Mouse (Mus musculus) large intestine, adult 2 months (tissue): ENCODE data around the gene Gm7247. TPM values are rescaled to one million over a fixed set of nuclear protein-coding genes. Genes with fewer than 3 reads are reported as not detected.
"Not testable (repeated sequence)": the region's sequence is repeated elsewhere in the genome, so short reads cannot be mapped to it uniquely, and the experiment has no call there.

Experiments
- DNase-seq: peaks from one replicate; pipeline ENCODE4 v3.0.0-alpha.2; 2012; ENCODE audit warnings: low read depth, low spot score
- WGBS: fragments of 180-500 bp; shearing (Covaris S2); methylation state at CpG from one replicate; pipeline ENCODE4 v1.1.7; 2018; 5-methylcytosine and 5-hydroxymethylcytosine counted together
- polyA plus RNA-seq: library from polyadenylated mRNA; depleted of rRNA; stranded (reverse); fragments of >200 nt; gene quantifications from 2 replicates; pipeline ENCODE4 v1.2.3, GENCODE M21; 2012; rRNA removed

Gene Gm7247
- polyA plus RNA-seq, 1 experiment, result not detected

DNA sequence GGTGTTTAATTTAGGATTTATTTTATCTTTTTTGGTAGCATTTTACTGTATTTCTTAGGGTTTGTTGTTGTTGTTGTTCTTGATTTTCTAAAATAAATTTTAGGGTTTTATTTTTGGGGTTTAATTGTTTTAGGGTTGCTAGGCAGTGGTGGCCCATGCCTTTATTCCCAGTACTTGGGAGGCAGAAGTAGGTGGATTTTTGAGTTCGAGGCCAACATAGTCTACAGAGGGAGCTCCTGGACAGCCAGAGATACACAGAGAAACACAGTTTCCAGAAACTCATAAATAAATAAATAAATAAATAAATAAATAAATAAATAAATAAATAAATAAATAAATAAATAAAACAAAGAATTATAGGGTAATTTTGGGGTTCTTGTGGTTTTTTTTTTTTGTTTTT, 122.1 kb downstream of the Gm7247 start:
- no peak for DNase-seq
- 100% methylated on average over 1 of the region's 1 CpGs for WGBS

DNA sequence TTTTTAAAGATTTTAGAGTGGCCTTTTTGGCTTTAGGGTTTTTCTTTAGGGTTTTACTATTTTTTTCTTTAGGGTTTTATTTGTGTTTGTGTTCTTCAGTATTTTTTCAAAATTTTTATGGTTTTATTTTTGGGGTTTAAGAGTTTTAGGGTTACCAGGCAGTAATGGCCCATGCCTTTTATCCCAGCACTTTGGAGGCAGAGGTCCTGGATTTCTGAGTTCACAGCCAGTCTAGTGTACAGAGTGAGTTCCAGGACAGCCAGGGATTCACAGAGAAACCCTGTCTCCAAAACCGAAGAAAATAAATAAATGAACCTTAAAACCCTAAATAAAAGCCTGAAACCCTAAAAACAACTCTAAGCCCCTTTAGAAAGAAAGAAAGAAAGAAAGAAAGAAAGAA, 124.6 kb downstream of the Gm7247 start:
- DNase-seq, result no peak
- 81% methylated on average over 1 of the region's 1 CpGs for WGBS

DNA sequence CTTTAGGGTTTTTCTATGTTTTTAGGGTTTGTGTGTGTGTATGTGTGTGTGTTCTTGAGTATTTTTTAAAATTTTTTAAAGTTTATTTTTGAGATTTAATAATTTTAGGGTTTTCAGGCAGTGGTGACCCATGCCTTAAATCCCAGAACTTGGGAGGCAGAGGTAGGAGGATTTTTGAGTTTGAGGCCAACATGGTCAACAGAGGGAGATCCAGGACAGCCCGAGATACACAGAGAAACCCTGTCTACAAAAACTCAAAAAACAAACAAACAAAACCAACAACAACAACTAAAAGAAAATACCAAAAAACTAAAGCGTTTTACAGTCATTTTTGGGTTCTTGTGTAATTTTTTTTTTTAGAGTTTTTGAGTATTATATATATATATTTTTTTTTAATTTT, 134.2 kb downstream of the Gm7247 start:
- WGBS, result 86% methylated on average over 2 of the region's 2 CpGs

DNA sequence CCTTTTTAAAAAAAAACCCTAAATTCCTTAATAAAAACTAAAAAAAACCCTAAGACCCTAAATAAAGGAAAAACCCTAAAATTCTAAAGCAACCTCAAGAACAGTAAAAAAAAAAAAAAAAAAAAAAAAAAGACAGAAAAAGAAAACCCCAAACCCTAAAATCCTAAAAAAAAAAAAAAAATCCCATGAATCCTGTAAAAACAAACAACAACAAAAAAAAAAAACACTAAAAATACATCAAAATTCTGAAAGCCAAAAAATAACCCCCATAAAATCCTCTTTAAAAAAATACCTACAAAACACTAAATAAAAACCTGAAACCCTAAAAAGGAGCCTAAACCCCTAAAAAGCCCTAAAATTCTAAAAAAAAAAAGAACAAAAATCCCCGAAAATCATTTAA, 135.4 kb downstream of the Gm7247 start:
- DNase-seq, result no peak
- 93% methylated on average over 1 of the region's 1 CpGs for WGBS

More for the DNA sequence above, 134.2 kb downstream of the Gm7247 start:
- DNase-seq, result no peak

DNA sequence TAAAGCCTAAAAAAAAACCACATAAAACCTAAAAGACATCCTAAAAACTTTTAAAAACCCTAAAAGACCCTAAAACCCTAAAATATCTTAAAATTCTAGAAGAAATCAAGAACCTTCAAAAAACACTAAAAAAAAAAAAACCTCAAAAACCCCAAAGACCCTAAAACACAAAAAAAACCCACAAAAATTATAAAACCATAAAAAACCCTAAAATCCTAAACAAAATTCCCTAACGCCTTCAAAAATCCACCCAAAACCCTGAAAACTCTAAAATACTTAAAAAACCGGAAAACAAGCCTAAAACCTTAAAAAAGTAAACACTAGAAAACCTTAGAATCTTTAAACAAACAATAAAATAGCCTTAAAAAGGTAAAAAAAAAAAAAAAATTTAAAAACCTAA, 136.4 kb downstream of the Gm7247 start:
- no peak for DNase-seq
- 88% methylated on average over 2 of the region's 2 CpGs for whole genome bisulfite sequencing

DNA sequence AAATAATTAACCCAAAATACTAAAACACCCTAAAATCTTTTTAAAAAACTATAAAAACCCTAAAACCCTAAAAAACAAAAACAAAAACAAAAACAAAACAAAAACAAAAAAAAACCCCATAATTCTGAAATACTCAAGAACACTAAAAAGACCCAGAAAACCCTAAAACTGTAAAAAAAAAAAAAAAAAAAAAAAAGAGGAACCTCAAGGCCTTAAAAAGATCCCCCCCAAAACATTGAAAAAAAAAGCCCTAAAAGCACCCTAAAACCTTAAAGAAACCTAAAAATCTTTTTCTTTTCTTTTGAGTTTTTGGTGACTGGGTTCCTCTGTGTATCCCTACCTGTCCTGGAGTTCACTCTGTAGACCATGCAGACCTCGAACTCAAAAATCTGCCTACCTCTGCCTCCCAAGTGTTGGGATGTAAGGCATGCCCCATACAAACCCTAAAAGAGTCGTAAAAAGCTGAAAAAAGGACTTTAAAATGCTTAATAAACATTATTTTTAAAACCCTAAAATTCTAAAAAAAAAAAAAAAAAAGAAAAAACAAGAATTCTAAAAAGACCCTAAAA, 138.2 kb downstream of the Gm7247 start:
- no peak for DNase-seq
- 70% methylated on average over 2 of the region's 2 CpGs for WGBS

- DNase-seq, result no peak
- WGBS, result 73% methylated on average over 4 of the region's 4 CpGs
These were observed 138.9 kb downstream of the Gm7247 start for GRCm38 (mm10) chr14:51500461-51500860.

DNA sequence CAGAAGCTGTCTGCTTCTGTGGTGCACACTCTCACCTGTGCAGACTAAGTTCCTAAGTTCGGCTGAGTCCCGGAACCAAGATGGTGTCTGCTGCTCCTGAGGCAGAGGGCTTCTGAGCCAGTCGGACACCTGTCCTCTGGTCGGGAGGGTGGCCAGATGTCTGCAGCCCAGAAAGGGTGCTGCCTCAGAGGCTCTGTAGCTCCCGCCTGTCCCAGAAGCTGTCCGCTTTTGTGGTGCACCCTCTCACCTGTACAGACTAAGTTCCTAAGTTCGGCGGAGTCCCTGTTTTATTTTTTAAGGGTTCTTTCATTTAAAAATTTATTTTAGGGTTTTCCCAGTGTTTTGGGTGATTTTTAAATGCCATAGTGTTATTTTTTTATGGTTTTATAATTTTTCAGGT, 145.9 kb downstream of the Gm7247 start:
- no peak for DNase-seq
- WGBS, result 94% methylated on average over 8 of the region's 8 CpGs

- DNase-seq, result no peak
- WGBS, result 91% methylated on average over 4 of the region's 4 CpGs
These were observed 190.9 kb downstream of the Gm7247 start, which contains the start of gene Gm5622 for GRCm38 (mm10) chr14:51552490-51552889. TSS of gene Gm5622 (plus strand) at chr14:51552790.

GRCm38 (mm10) chr14:51573963-51574362, 212.4 kb downstream of the Gm7247 start, which contains the start of gene Gm17175:
TSS of gene Gm17175 (minus strand) at chr14:51574063.
- 86% methylated on average over 2 of the region's 2 CpGs for WGBS
- DNase-seq, result not testable (repeated sequence)

DNA sequence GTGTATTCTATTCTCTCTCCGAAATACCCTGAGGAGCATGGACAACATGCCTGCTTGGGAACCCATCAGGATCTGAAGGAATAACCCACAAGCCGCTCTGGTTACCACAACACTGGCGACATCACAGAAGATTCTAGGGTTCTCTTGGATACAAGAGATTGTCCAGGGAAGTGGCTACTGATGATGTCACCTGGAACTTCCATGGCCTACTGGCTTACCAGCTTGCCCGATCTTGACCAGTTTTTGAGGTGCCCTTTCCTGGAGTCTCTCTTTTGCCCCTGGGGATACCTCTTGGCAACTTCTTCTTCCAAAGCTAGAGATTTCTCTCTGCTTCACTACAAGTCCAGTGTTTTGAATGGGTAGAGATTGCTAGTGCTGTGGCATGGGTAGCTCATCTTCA, 230.5 kb downstream of the Gm7247 start, which contains the start of gene Gm17174:
Gm17174 (minus strand) TSS at position 101 of the 400 bp plus-strand sequence.
- WGBS, result 95% methylated on average over 4 of the region's 4 CpGs

GRCm38 (mm10) chr14:51611210-51611609, 249.7 kb downstream of the Gm7247 start, which contains the start of gene Gm17078:
TSS of gene Gm17078 (minus strand) at chr14:51611310.
- 76% methylated on average over 1 of the region's 1 CpGs for WGBS
- no peak for DNase-seq

More for the DNA sequence above, 230.5 kb downstream of the Gm7247 start, which contains the start of gene Gm17174:
- DNase-seq, result not testable (repeated sequence)

Other genes with a start within 250 kb of the Gm7247 start
- not detected in 2 replicates for gene Eddm3b, start 247.3 kb upstream of the Gm7247 start, polyA plus RNA-seq
- gene Rnase6, start 237.8 kb upstream of the Gm7247 start, polyA plus RNA-seq, result 19.4 and 23.6 TPM in 2 replicates
- gene Rnase1, start 215.0 kb upstream of the Gm7247 start, polyA plus RNA-seq, result 17.4 and 38.2 TPM in 2 replicates
- 0.22 TPM in 1 of 2 replicates, not detected in the other for gene Rnase2b, start 199.5 kb upstream of the Gm7247 start, polyA plus RNA-seq
- gene Ang2, start 162.6 kb upstream of the Gm7247 start, polyA plus RNA-seq, result not detected in 2 replicates
- gene Ear14, start 158.4 kb upstream of the Gm7247 start, polyA plus RNA-seq, result not detected in 2 replicates
- gene Rnase2a, start 105.6 kb upstream of the Gm7247 start, polyA plus RNA-seq, result not detected in 2 replicates
- gene Vmn2r88, start 49.1 kb downstream of the Gm7247 start, polyA plus RNA-seq, result not detected in 2 replicates
- gene Vmn2r89, start 90.1 kb downstream of the Gm7247 start, polyA plus RNA-seq, result not detected in 2 replicates
- not detected in 2 replicates for gene Gm5622, start 191.0 kb downstream of the Gm7247 start, polyA plus RNA-seq
- gene Gm17175, start 212.3 kb downstream of the Gm7247 start, polyA plus RNA-seq, result not detected in 2 replicates
- not detected in 2 replicates for gene Gm17174, start 230.4 kb downstream of the Gm7247 start, polyA plus RNA-seq
- gene Gm17078, start 249.6 kb downstream of the Gm7247 start, polyA plus RNA-seq, result not detected in 2 replicates